Mouse (Mus musculus): ENCODE results near the gene Ttn. TPM values are rescaled to one million over a fixed set of nuclear protein-coding genes. Genes with fewer than 3 reads are reported as not detected.

Ttn gene
- polyA plus RNA-seq, 1 experiment: under 0.01 TPM

DNA sequence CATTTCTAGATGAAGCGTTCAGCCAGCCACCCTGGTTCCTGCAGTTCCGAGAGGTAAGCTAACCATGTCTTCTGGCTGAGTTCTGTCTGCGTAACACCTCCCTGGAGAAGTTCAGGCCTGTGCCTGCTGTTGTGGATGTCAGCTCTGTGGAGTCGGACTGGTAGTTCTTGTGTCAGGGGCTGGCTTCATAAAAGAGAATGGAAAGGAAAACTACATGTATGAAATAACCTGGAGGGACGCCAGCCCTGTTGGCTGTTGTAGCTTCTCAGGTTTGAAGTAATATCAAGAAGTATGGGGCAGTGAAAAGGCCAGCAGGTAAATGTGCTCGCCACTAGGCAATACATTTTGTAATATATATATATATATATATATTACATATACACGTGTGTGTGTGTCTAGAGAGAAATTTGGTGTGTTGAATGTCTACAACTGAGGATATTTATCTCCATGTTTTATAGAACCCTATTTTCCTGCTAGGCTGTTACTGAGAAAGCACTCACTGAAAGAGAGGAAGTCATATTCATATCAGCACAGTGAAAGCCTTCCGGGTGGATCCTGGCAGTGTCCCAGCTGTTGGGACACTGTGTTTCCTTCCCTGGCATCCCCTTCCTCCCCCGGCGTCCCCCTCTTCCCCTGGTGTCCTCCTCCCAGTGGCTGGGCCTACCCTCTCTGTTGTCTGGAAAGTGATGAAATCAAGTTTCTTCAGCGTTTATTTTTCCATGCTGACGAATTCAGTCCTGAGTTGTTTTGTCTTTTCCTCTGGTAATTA lies 291.7 kb downstream of the Ttn start:
- H3K4me3 ChIP-seq (replicated peaks): no peak overlapping the region
- H3K4me1 ChIP-seq (ENCODE audit: control insufficient read depth): peaks cover 7% of the 10 kb centered on the region
- H3K27me3 ChIP-seq (ENCODE audit: control insufficient read depth): no peaks in the 10 kb centered on the region
- peaks cover 69% of the 10 kb centered on the region for H3K36me3 ChIP-seq (ENCODE audit: control insufficient read depth)
- no peak for TF ChIP-seq TAL1 (IDR thresholded peaks at IDR 0.05; ENCODE audit: low read length)
- no peak for TF ChIP-seq GATA1 (IDR thresholded peaks at IDR 0.05; ENCODE audit: low read length)
- no peaks in the 10 kb centered on the region for H3K9me3 ChIP-seq (ENCODE audit: control insufficient read depth, low read length)

DNA sequence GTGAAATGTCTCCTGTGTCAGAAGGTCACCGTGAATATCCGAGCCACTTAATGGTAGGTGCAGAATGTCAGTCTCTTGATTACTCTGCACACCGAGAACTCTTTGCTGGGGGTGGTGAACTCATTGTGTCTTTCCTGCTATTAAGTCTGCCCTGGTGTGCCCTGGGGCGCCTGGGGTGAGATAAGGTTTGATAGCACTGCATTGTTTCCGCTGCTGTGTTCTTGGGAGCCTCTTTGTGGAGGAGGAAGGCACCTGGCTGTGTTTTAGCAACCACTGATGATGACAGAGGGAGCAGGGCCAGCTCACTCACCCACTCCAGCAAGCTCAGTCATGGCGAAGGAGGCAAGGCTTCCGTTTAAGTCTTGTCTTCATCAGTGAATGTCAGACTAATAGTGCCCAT lies 294.2 kb downstream of the Ttn start:
- Histone ChIP-seq H3K9me3 (ENCODE audit: control insufficient read depth, low read length) (no peaks in the 10 kb centered on the region), H3K27me3 (ENCODE audit: control insufficient read depth) (no peaks in the 10 kb centered on the region), H3K4me3 (replicated peaks) (no peak overlapping the region), H3K36me3 (ENCODE audit: control insufficient read depth) (peaks cover 62% of the 10 kb centered on the region), H3K4me1 (ENCODE audit: control insufficient read depth) (peaks cover 7% of the 10 kb centered on the region)
- TF ChIP-seq TAL1 (IDR thresholded peaks at IDR 0.05; ENCODE audit: low read length) (no peak), GATA1 (IDR thresholded peaks at IDR 0.05; ENCODE audit: low read length) (no peak)

DNA sequence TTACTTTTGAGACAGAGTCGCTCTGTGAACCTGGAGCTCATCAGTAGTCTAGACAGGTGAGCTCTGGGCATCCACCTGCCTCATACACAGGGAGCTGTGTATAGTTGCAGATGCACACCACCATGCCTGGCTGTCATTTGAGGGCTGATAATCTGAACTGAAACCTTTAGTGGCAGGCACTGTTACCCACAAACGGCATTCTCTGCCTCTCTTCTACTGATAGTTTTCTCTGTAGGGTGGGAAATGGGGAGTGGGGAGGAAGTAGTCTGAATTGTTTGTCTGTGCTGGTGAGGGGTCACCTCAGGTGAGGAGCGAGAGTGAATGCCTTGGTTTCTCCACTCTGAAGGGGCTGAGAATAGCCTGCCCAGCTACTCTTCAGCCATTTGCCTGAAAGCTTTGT lies 294.7 kb downstream of the Ttn start:
- H3K9me3 ChIP-seq (ENCODE audit: control insufficient read depth, low read length): no peaks in the 10 kb centered on the region
- H3K27me3 ChIP-seq (ENCODE audit: control insufficient read depth): no peaks in the 10 kb centered on the region
- H3K36me3 ChIP-seq (ENCODE audit: control insufficient read depth): peaks cover 62% of the 10 kb centered on the region
- no peak for TF ChIP-seq TAL1 (IDR thresholded peaks at IDR 0.05; ENCODE audit: low read length)
- TF ChIP-seq GATA1 (IDR thresholded peaks at IDR 0.05; ENCODE audit: low read length): no peak
- peaks cover 7% of the 10 kb centered on the region for H3K4me1 ChIP-seq (ENCODE audit: control insufficient read depth)
- no peak overlapping the region for H3K4me3 ChIP-seq (replicated peaks)

DNA sequence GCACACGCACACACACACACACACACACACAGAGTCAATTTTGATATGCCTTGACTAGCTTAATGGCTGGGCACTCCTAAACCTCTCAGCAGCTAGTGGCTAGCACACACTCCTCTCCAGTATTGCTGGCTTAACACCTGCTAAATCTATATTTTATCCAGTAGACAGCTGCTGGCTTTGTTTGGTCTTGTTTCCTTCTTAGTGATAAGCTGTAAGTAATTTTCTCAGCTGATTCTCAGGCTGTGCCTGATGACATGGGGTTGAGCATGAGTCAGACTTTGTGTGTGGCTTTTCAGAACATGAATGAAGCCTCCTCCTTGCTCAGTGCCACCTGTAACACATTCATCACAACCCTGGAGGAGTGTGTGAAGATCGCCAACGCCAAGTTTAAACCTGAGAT lies 295.4 kb downstream of the Ttn start:
- TF ChIP-seq TAL1 (IDR thresholded peaks at IDR 0.05; ENCODE audit: low read length) (no peak), GATA1 (IDR thresholded peaks at IDR 0.05; ENCODE audit: low read length) (no peak)
- Histone ChIP-seq H3K27me3 (ENCODE audit: control insufficient read depth) (no peaks in the 10 kb centered on the region), H3K36me3 (ENCODE audit: control insufficient read depth) (peaks cover 63% of the 10 kb centered on the region), H3K4me3 (replicated peaks) (no peak overlapping the region), H3K9me3 (ENCODE audit: control insufficient read depth, low read length) (no peaks in the 10 kb centered on the region), H3K4me1 (ENCODE audit: control insufficient read depth) (peaks cover 7% of the 10 kb centered on the region)

DNA sequence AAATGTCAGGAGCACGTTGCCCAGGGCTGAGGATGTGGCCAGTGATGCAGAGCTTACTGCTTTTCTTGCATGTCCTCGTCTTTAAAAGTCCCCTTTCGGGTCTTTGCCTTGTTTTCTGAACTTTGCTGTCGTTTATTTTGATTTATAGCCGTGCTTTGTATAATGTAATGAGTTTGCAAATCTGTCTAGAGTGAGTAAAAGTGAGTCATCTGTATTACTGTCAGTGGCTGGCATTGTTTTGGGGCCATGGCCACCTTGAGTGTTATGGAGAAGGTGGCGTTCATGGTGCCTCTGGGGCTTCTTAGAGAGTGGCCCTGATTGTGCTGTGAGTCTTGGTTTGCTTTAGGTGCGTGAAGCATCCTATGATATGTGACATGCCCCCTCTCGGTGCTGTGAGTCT lies 300.0 kb downstream of the Ttn start:
- no peaks in the 10 kb centered on the region for H3K27me3 ChIP-seq (ENCODE audit: control insufficient read depth)
- H3K4me1 ChIP-seq (ENCODE audit: control insufficient read depth): no peaks in the 10 kb centered on the region
- no peak for TF ChIP-seq GATA1 (IDR thresholded peaks at IDR 0.05; ENCODE audit: low read length)
- TF ChIP-seq TAL1 (IDR thresholded peaks at IDR 0.05; ENCODE audit: low read length): no peak
- no peaks in the 10 kb centered on the region for H3K9me3 ChIP-seq (ENCODE audit: control insufficient read depth, low read length)
- peaks cover 49% of the 10 kb centered on the region for H3K36me3 ChIP-seq (ENCODE audit: control insufficient read depth)
- H3K4me3 ChIP-seq (replicated peaks): no peak overlapping the region

DNA sequence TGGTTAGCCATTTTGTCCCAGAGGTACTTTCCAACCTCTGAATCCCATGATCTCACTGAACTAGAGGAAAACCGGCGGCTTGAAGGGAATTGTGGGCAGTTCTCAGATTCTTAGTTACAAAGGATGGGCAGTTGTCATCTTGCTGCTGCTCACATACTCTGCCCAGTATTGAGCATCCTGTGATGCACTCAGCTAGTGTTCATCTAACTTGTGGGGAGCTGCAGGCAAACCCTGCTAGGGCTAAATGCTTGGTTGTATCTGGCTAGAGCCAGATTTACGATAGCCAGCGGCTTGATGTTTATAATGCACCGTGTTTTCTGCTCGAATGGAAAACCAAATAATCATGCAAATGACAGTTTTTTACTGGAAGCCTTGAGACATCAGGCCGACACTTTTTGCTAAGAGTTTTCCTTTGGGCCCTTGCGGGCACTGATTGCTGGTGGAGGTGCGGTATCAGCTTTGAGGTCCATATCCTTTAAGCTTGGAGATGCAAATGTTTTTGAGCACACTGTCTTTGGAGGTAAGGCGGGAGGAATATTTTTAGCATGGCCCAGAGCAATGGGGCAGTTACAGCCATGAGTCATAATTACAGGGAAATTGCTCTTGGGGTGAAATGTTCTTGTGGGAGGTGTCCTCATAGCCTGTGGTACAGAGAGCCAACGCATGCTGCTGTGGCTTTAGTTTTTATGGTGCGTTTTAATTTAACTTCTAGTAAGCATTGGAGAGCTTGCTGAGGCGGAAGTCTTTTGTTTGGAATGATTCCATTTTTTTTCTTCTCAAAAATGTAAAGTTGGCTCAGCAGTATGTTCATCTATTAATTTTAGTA lies 305.7 kb downstream of the Ttn start:
- Histone ChIP-seq H3K4me3 (replicated peaks) (peak overlapping the region; percentile 82), H3K9me3 (ENCODE audit: control insufficient read depth, low read length) (no peaks in the 10 kb centered on the region), H3K36me3 (ENCODE audit: control insufficient read depth) (peaks cover 9% of the 10 kb centered on the region), H3K4me1 (ENCODE audit: control insufficient read depth) (peaks cover 49% of the 10 kb centered on the region), H3K27me3 (ENCODE audit: control insufficient read depth) (no peaks in the 10 kb centered on the region)
- TF ChIP-seq TAL1 (IDR thresholded peaks at IDR 0.05; ENCODE audit: low read length) (no peak), GATA1 (IDR thresholded peaks at IDR 0.05; ENCODE audit: low read length) (no peak)

DNA sequence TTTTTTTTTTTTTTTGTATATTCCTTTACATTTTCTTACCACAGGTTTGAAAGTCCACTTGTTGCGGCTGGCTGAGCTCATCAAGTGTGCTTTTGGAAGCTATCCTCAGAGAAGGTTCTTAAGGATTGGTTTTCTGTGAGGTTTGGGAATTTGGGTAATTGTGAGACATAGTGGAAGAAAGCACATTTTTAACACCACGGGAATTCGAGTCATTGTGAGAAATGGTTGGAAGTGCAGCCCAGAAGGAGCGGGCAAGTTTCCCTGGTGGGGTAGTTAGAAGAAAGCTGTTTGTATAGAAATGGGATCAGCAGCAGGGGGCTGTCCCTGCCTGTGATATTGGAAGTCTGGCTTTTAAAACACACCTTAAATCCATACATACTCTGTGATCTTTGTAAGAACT lies 306.4 kb downstream of the Ttn start:
- Histone ChIP-seq H3K36me3 (ENCODE audit: control insufficient read depth) (peaks cover 8% of the 10 kb centered on the region), H3K27me3 (ENCODE audit: control insufficient read depth) (no peaks in the 10 kb centered on the region), H3K9me3 (ENCODE audit: control insufficient read depth, low read length) (no peaks in the 10 kb centered on the region), H3K4me1 (ENCODE audit: control insufficient read depth) (peaks cover 50% of the 10 kb centered on the region), H3K4me3 (replicated peaks) (peak overlapping the region; percentile 82)
- TF ChIP-seq TAL1 (IDR thresholded peaks at IDR 0.05; ENCODE audit: low read length) (no peak), GATA1 (IDR thresholded peaks at IDR 0.05; ENCODE audit: low read length) (no peak)

DNA sequence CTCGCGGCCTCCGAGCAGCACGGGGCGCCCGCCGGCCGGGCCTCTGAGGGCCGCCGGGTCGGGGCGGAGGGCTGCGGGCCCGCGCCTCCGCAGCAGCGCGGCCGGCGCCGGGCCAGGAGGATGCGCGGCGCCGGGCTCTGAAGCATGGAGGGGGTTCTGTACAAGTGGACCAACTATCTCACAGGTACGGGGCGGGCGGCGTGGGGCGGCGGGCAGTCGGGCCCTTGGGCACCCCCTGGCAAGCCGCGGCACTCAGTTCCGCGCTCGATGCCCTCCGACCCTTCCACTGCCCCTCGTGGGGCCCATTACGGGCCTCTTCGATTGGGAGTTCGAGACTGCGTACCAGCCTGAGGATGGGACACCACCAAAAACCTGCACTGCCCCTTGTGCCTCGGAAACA lies 306.9 kb downstream of the Ttn start:
- Histone ChIP-seq H3K9me3 (ENCODE audit: control insufficient read depth, low read length) (no peaks in the 10 kb centered on the region), H3K36me3 (ENCODE audit: control insufficient read depth) (peaks cover 5% of the 10 kb centered on the region), H3K4me1 (ENCODE audit: control insufficient read depth) (peaks cover 50% of the 10 kb centered on the region), H3K27me3 (ENCODE audit: control insufficient read depth) (no peaks in the 10 kb centered on the region), H3K4me3 (replicated peaks) (peak overlapping the region; percentile 82)
- TF ChIP-seq TAL1 (IDR thresholded peaks at IDR 0.05; ENCODE audit: low read length) (no peak), GATA1 (IDR thresholded peaks at IDR 0.05; ENCODE audit: low read length) (no peak)

DNA sequence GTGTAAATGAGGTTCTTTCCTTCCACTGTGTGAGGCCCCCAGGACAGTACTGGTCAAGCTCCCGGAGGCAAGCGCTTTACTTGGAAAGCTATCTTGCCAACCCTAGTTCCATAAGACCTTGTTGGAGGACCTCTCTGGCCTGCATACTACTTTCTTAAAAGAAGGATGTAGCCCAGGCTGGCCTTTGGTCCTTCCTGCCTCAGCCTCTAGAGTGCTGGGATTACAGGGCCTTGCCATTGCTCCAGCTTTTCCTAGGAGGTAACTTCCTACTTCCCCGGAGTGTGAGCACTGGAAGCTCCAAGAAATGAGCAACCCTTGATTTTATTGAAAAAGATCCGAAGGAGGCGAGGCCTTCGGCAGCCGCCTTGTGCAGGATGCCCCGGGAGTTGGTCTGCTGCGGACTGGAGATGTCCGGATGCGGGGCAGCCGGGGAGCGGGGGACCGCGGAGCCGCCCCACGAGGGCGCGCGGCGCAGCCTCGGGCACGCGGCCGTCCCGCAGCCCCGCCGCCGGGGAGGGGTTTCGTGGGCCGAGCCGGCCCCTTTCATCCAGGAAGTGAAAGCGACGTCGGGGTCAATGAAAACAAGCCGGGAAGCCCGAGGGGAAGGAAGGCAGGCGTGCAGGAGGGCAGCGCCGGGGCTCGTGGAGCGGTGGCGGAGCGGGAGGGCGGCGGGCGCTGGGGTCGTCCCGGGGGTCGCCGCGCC lies 307.5 kb downstream of the Ttn start, which contains the start of gene Plekha3:
Gene Plekha3, plus strand, starts transcription at position 557 of the 703 bp plus-strand sequence.
- no peaks in the 10 kb centered on the region for H3K9me3 ChIP-seq (ENCODE audit: control insufficient read depth, low read length)
- no peaks in the 10 kb centered on the region for H3K27me3 ChIP-seq (ENCODE audit: control insufficient read depth)
- peaks cover 50% of the 10 kb centered on the region for H3K4me1 ChIP-seq (ENCODE audit: control insufficient read depth)
- TF ChIP-seq TAL1 (IDR thresholded peaks at IDR 0.05; ENCODE audit: low read length) (no peak), GATA1 (IDR thresholded peaks at IDR 0.05; ENCODE audit: low read length) (no peak)
- H3K4me3 ChIP-seq (replicated peaks): peak within 1 kb of the TSS; percentile 82
- H3K36me3 ChIP-seq (ENCODE audit: control insufficient read depth): peaks cover 3% of the 10 kb centered on the region
